Mouse (Mus musculus) urinary bladder, postnatal 25 days (tissue): ENCODE measurements around the gene Rai1.

Source experiments
- DNase-seq: peaks from one replicate; pipeline ENCODE4 v3.0.0; 2022; ENCODE audit warnings: low spot score

The Rai1 gene

DNA sequence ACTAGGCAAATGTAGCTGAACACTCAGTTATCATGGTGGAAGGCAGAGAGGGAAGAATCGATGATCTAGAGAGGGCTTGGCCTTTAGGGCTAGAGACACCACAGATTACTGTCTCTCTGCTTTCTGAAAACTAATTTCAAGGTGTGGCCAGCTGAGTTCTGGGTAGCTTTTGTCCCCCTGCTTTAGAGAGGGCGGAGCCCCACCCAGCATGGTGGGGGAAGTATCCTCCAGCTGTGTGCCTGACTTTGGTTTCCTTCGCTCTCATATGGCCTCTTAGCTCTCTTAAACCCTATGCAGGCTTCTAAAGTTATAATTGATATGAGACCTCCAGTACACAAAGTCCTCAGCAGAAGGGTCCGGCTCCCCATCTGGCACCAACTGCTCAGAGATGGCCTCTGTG is 58.5 kb downstream of the Rai1 start:
- no peak for DNase-seq

DNA sequence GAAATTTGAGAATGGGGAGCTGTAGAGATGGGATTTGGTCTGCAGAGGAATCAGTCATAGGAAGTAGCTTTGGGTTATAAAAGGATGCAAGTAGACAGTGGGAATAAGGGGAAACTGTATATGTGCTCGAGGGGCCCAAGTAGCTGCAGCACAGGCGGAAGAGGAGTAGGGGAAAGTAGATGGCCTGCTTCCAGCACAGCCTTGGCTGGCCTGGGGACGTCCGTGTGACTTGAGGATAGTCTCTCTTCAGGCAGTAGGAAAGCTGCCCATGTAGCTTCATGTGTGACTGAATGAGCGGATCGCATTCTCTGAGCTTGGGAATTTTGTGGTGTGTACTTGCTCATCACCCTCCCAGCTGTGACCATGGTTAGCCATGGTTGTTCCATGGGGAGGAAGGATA is 59.6 kb downstream of the Rai1 start:
- no peak for DNase-seq

DNA sequence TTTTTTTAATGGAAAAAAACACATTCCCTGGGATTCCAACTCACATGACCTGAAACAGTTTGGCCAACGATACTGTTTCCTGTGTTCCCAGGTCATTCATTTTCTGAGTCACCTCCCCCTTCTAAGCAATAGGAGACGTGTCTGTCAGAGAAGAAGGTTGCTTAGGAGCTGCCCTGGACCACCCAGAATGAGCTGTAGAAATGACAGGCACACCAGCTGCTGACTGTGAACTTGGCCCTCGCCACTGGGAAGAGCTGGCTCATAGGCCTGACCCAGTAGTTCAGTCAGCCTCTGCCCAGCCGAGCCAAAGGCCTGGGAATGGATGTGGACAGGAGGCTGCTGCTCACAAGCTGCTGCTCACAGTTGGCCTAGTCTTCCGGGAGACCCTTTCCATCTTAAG is 60.3 kb downstream of the Rai1 start:
- DNase-seq = no peak

DNA sequence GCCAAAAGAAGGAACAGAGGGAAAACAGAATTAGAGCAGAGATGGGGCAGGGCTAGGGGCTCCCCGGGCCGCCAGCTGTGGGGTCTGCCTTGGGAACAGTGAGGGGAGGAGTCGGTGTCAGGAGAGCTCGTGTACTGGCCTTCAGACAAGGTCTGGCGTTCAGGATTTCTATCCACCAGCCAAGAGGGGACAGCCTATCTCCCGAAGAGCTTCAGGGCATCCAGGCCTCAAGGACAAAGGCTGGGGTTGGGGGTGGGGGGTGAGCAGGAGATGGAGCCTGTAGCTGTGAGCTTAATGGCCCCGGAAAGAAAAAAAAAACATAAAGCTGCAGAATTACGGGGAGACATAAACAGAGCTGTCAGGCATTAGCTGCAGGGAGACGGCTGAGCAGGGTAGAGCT is 64.0 kb downstream of the Rai1 start:
- DNase-seq = no peak

DNA sequence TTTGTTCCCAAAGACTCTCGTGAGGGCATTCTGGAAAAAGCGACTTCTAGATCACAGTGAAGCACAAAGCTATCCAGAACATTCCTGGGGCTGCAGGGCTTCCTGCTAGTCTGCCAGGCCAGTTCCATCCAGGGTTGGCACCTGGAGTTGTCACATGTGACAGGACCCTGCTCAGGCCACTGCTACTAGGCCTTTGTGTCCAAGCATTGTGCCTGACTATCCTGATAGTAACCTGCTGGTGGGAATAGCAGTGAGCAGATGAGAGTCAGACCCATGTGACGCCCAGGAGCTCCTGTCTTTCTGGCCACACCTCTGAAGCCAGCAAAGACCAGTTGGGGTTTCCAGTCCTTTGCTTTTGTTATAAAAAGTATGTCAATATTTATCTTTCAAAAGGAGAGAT is 67.3 kb downstream of the Rai1 start:
- no peak for DNase-seq

- no peak for DNase-seq
Measured at GRCm38 (mm10) chr11:60173606-60174184, 68.9 kb downstream of the Rai1 start.

- peak; percentile 54 for DNase-seq
Measured at GRCm38 (mm10) chr11:60175371-60176181, 70.8 kb downstream of the Rai1 start.

- peak; percentile 40 for DNase-seq
Measured at GRCm38 (mm10) chr11:60176182-60176974, 71.6 kb downstream of the Rai1 start.

GRCm38 (mm10) chr11:60176975-60177657 is 72.3 kb downstream of the Rai1 start:
- DNase-seq = no peak

- no peak for DNase-seq
Measured at GRCm38 (mm10) chr11:60178005-60178404, 73.2 kb downstream of the Rai1 start.

GRCm38 (mm10) chr11:60178506-60178905 is 73.7 kb downstream of the Rai1 start:
- peak; percentile 56 for DNase-seq

- no peak for DNase-seq
Measured at GRCm38 (mm10) chr11:60182116-60182670, 77.4 kb downstream of the Rai1 start.

GRCm38 (mm10) chr11:60182741-60183140 is 77.9 kb downstream of the Rai1 start:
- no peak for DNase-seq

- DNase-seq = no peak
Measured at GRCm38 (mm10) chr11:60184346-60185325, 79.8 kb downstream of the Rai1 start.

DNA sequence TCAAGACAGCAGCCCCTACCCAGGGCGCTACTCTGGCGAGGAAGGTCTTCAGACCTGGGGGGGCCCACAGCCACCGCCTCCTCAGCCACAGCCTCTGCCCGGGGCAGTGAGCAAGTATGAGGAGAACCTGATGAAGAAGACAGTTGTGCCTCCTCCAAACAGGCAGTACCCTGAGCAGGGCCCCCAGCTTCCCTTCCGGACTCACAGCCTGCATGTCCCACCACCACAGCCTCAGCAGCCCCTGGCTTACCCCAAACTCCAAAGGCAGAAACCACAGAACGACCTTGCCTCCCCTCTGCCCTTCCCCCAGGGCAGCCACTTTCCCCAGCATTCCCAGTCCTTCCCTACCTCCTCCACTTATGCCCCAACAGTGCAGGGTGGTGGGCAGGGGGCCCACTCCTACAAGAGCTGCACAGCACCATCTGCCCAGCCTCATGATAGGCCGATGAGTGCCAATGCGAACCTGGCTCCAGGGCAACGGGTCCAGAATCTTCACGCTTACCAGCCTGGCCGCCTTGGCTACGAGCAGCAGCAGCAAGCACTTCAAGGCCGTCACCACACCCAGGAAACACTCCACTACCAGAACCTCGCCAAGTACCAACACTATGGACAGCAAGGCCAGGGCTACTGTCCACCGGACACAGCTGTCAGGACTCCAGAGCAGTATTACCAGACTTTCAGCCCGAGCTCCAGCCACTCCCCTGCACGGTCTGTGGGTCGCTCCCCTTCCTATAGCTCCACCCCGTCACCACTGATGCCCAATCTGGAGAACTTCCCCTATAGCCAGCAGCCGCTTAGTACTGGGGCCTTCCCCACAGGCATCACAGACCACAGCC is 80.8 kb downstream of the Rai1 start:
- no peak for DNase-seq

DNA sequence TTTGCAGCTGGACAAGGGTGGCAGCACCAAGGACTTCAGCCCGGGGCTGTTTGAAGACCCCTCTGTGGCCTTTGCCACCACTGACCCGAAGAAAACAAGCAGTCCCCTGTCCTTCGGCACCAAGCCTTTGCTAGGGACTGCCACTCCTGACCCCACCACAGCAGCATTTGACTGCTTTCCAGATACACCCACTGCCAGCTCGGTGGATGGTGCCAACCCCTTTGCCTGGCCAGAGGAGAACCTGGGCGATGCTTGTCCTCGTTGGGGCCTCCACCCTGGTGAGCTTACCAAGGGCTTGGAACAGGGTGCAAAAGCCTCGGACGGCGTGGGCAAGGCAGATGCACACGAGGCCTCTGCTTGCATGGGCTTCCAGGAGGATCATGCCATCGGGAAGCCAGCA is 82.3 kb downstream of the Rai1 start:
- DNase-seq = no peak

GRCm38 (mm10) chr11:60188275-60188853 is 83.6 kb downstream of the Rai1 start:
- DNase-seq = no peak

GRCm38 (mm10) chr11:60189501-60190040 is 84.8 kb downstream of the Rai1 start:
- DNase-seq = no peak

GRCm38 (mm10) chr11:60190055-60190641 is 85.3 kb downstream of the Rai1 start:
- DNase-seq = no peak
